Mouse (Mus musculus): Measurements from ENCODE around the gene Scfd2.

Scfd2 gene

DNA sequence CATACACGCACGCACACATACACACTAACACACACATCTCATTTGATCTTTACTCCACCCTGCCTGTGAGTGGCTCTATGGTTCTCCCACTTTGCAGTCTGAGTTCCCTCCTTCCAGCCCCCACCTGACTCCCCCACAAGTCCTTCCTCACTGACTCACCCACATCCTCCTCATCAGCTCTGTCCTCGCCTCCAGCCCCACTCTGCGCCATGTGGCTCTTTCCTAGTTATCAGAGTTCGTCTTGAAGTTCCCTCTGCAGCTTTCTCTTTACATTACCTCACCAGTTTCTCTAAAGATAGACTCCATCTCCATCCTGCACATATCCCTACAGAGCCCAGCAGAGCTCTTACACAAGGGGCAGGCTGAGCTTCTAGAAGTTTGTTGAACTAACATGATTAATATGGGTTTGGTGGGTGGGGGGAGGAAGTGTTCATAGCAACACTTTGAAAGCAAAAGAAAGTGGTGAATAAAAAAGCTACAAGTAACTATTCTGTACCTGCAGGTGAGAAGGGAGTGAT lies 110.9 kb downstream of the Scfd2 start:
- TF ChIP-seq GATA4 (IDR thresholded peaks at IDR 0.05; ENCODE audit: insufficient replicate concordance, low read length) = no peak

DNA sequence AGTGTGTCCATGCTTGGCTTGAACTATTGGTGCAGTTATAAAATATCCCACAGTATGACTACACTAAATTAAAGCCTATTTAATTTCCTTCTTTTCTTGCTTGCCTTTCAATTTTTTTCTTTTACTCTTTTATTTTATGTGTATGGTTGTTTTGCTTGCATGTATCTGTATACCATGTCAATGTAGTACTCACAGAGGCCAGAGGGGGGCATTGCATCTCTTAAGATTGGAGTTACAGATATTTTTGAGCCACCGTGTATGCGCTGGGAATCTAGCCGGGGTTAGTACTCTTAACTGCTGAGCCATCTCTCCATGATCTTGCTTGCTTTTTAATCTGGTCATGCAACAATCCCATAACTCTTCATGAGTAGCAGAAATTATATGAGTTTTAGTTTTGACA lies 119.0 kb downstream of the Scfd2 start:
- no peak for TF ChIP-seq GATA4 (IDR thresholded peaks at IDR 0.05; ENCODE audit: insufficient replicate concordance, low read length)

DNA sequence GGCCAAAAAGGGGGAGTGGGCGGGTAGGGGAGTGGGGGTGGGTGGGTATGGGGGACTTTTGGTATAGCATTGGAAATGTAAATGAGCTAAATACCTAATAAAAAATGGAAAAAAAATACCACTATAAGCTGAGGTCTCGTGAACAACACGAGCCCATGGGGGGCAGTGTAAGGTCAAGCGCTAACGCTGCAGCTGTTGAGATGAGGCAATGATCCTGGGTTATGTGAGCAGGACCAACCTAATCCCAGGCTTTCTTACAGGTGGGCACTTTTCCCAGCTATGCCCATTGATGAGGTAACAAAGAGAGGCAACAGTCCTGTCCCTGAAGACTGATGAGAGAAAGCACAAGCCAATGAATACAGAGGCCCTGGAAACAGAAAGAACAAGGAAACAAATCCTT lies 126.7 kb downstream of the Scfd2 start:
- TF ChIP-seq GATA4 (IDR thresholded peaks at IDR 0.05; ENCODE audit: insufficient replicate concordance, low read length) = no peak

DNA sequence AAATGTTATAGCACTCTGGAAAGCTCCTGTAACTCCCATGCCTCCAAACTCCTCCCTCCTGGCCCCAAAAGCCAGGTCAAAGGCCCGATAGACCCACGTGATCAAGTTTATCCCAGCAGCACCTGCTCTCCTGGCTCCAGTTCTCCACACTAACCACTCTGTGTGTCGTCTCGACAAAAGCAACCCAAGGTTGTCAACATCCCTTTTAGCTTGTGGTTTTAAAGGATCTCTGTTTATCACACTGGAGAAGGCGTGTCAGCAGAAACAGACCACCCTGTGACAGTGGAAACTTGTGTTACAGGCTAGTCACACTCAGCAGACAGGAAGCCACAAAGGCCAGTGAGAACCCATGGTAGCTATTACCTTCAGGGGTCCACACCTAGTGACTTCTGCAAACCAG lies 127.5 kb downstream of the Scfd2 start:
- TF ChIP-seq GATA4 (IDR thresholded peaks at IDR 0.05; ENCODE audit: insufficient replicate concordance, low read length) = no peak

DNA sequence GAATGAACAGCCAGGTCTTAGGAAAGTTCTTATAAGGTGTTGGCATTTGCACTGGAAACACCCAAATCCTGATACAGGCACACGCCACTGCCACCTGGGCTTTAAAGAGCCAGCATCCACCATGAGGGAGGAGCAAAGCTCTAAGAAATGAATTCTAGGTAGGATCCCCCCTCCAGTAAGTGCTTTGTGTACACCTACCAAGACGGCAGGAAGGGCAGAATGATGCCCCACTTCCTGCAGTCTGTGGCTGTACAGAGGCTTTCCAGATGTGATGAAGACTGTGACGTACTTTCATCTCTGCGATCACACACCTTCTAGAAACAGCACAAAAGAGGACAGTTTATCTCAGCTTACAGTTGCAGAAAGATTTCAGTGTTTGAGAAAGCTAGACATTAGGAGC lies 128.9 kb downstream of the Scfd2 start:
- TF ChIP-seq GATA4 (IDR thresholded peaks at IDR 0.05; ENCODE audit: insufficient replicate concordance, low read length) = no peak

DNA sequence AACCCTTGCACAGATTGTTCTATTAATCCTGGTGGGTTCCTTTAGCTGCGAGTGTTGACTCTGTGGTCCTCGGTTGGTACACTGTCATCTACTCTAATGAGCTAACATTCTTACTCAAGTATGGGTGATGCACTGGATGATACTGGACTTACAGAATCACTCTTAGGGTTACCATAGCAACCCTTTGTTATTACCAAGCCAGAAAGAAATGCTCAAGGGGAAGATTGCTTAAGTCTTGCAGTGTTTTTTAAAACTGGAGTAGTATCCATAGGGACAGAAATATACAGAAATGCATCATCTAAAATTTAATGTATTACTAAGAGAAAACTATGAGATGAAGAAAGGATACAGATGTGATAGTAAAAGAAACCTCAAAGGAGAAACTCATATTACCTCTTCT lies 139.8 kb downstream of the Scfd2 start:
- no peak for TF ChIP-seq GATA4 (IDR thresholded peaks at IDR 0.05; ENCODE audit: insufficient replicate concordance, low read length)

DNA sequence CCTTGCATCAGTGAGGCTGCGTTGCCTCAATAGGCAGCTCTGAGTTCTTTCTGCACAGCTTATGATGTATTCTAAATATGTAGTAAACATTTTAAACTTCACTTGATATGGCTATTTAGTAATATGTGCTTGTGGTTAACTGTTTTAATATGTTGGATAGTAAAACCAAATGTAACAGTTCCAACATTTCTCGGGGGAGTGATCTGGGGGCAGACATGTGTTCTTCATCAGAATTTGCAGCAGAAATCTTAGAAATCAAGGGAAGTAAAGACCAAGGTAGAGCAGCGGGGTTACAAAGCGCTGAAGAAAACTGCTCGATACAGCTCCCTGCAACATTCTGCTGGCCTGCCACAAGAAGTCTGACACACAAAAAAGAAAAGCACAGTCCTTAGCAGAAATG lies 140.2 kb downstream of the Scfd2 start:
- no peak for TF ChIP-seq GATA4 (IDR thresholded peaks at IDR 0.05; ENCODE audit: insufficient replicate concordance, low read length)

DNA sequence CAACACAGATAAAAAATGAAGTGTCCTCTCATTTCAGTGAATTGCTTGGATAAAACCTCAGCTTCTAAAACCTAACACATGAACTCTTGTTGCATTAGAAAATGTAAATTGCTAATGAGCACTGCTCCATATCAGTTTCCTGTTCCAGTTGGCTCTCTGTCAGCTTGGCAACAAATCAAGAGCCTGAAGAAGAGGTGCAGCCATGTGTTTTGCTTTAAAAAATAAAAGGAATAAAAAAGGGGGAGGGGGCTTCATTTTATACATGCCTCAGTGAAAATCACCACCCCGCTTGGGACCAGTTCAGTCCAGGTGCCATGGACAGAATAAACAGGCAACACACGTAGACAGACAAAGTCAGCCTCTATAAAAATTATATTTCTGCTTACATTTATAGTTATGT lies 142.7 kb downstream of the Scfd2 start:
- no peak for TF ChIP-seq GATA4 (IDR thresholded peaks at IDR 0.05; ENCODE audit: insufficient replicate concordance, low read length)

DNA sequence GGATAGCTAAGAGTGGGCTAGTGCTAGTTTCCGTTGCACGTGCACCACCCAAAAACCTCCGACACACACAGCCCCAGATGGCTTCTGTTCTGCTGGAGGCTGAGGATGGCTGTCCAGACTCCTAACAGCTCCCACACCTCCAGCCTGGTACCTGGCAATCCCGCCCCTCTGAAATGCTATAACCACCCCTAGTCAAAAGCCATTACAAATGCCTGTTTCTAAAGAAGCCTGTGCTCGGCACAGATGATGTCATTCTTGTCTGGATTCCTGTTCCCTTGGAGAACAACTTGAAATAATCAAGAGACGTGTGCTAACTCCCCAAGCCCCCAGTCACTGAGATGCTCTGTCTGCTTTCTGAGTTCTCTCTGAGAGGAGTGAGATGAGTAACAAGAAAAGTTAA lies 143.5 kb downstream of the Scfd2 start:
- TF ChIP-seq GATA4 (IDR thresholded peaks at IDR 0.05; ENCODE audit: insufficient replicate concordance, low read length) = no peak

DNA sequence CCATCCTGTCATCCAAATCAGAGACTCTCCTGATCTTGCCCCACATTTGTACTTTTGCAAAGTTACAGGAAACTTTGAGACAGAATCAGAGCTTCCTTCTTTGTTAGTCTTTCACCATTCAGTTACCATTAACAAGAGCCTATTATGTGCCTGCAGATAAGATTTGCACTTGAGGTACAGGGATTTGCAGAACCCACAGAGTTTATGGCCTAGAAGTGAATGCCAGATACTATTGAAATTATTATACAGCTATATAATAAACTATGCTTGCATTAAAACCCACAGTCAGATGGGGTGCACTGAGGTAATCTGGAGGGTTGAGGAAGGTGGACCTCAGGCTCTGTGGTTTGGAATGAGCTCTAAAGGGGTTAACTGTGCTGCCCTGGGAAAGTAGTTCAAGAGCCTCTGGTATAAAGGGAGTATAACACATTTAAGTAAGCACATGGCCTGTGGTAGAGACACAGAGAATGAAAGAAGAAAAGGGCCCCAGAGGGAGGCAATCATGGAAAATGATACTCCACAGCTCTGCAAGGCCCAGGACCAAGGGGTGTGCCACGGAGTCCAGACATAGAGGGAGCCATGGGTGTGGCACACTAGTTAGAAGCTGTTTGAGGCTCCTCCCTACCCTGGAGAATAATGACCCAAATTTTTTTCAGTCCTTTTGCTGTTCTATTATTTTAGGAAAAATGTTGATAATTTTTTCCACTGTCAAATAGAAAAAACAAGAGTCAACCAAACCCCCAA lies 144.2 kb downstream of the Scfd2 start:
- no peak for TF ChIP-seq GATA4 (IDR thresholded peaks at IDR 0.05; ENCODE audit: insufficient replicate concordance, low read length)

DNA sequence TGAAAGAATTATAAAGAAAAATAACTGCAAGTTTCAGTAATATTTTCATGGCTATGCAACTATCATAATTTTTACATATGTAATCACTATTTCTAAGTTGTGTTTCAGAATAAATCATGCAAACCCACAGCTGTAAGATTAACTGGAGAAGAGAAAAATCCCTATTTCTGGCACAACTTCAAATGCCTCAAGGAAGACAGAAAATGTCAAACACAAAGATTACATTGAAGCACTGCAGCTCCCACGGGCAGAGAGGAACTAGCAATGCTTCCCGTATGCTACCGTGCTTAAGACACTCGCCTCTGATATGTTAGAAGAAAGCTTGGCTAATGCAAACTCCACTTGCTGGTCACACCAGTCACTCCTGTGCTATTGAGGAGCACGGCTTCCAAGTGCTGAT lies 151.5 kb downstream of the Scfd2 start:
- TF ChIP-seq GATA4 (IDR thresholded peaks at IDR 0.05; ENCODE audit: insufficient replicate concordance, low read length) = no peak

DNA sequence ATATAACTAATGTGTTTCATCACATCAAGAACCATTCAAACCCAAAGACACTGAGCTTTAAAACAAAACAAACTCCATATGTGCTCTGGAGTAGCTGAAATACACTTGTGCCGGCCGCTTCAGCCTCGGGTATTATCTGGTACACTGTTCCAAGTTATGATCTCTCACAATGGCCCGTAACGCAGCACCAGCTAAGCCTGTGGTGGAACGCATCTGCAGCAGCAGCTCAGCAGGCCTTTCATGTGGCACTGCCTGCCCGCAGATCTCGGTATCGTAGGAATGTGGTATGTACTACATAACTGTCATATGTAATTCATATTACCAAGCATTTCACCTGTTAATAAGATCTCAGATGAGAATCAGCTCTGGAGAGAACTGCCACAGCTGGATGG lies 164.9 kb downstream of the Scfd2 start:
- no peak for TF ChIP-seq GATA4 (IDR thresholded peaks at IDR 0.05; ENCODE audit: insufficient replicate concordance, low read length)

DNA sequence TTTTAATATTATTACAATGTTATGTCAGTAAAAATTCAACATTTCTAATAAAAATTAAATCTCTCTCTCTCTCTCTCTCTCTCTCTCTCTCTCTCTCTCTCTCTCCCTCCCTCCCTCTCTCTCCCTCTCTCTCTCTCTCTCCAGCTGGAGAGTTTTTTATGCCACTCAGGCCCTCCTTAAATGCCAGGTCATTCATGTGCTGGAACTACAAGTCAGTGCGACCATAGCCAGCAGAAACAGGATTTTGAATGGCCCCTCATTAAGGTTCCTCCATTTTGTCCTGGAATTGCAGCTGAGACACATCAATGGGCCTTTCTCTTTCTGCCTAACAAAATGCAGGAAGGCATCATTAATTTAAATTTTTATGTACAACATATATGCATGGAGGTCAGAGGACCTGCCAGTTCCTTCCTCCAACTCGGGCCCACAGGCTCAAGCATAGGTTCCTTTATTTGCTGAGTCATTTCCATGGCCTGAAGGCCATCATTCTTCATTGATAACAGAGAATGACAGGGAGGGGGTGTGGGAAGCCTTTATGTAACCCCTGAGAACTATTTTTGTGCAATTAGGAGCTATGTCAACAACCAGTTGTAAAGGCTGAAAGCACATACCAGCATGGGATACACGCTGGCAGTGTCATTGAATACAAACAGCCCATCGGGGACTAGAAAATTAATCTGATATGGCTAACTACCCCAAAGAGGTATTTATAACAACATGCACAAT lies 165.4 kb downstream of the Scfd2 start:
- TF ChIP-seq GATA4 (IDR thresholded peaks at IDR 0.05; ENCODE audit: insufficient replicate concordance, low read length) = no peak

DNA sequence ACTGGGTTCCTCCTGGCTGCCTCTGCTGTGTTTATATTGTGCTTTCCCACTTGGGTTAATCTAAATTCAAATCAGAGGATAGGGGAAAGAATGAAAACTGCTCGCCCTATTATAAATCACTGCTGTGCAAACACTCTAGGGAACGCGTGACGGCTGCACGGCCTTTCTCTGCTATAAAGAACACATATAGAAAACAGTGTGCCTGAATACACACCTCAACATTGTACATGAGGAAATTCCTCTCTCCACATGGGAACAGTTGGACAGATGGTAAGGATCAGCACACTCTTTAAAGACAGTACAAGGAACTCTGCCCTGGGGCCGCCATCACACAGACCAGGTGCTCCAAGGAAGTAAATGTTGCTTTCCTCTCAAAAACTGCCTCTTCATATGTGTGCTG lies 166.2 kb downstream of the Scfd2 start:
- TF ChIP-seq GATA4 (IDR thresholded peaks at IDR 0.05; ENCODE audit: insufficient replicate concordance, low read length) = no peak

DNA sequence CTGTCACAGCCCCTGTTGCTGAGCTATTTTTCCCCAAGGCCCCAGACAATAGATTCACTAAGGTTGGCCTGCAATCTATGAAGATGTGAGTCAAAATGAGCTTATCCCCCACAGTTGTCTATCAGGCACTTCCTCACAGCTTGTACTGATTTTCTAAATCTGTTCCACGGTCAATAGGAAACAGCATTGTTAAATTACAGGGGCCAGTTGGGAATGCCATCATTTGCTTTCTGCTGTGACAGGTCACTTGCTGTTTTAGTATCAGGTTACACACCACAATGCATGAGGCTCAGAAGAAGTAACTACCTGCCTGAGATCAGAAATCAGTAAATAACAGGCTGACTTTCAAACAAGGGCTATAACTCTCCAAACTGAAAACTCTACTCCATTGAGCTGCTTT lies 168.3 kb downstream of the Scfd2 start:
- TF ChIP-seq GATA4 (IDR thresholded peaks at IDR 0.05; ENCODE audit: insufficient replicate concordance, low read length) = no peak

DNA sequence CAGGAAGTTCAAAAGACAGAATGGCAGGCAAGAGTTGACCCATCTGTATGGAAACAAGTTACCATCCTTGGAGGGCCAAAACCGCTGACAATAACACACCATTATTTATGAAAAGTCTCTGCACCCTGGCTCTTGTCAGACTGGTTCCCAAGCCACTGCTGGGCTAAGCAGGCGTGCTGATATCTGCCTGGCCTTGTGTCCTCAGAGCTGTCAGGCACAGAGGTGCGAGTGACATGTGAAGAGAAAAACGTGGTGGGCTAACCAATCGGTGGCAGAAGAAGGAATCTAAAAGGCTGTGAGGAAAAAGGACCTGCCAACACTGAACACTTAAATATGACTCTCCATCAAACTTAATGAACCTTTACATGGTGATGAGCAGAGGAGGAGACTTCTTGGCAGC lies 170.0 kb downstream of the Scfd2 start:
- no peak for TF ChIP-seq GATA4 (IDR thresholded peaks at IDR 0.05; ENCODE audit: insufficient replicate concordance, low read length)

Measured in liver, adult (tissue).